Mouse (Mus musculus) mesoderm, embryonic 11.5 days (tissue): ENCODE measurements at regions not wholly inside any gene's neighbourhood (a gene's known extent, or its start where the extent isn't known, plus 50 kb on each side); places are given as distances from the start of the nearest gene placed in this dataset.

Experiments
- DNase-seq: peaks from one replicate; pipeline ENCODE4 v3.0.0-alpha.2; 2012; ENCODE audit warnings: low read depth, low spot score

DNA sequence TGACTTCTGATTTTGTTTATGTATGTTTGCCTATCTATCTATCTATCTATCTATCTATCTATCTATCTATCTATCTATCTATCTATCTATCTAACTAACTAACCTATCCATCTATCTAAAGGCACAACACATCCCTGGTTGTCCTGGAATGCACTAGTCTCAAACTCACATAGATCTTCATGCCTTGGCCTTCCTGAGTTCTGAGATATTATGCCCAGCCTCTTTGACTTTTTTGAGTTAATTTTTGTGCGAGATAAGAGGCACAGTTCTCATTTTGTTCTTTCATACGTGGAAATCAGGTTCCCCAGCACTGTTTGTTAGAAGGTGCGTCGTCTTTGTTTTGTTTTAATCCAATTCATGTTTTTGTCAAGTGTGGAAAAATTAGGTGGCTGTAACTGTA, 142.1 kb upstream of the Marcks start:
- no peak for DNase-seq

DNA sequence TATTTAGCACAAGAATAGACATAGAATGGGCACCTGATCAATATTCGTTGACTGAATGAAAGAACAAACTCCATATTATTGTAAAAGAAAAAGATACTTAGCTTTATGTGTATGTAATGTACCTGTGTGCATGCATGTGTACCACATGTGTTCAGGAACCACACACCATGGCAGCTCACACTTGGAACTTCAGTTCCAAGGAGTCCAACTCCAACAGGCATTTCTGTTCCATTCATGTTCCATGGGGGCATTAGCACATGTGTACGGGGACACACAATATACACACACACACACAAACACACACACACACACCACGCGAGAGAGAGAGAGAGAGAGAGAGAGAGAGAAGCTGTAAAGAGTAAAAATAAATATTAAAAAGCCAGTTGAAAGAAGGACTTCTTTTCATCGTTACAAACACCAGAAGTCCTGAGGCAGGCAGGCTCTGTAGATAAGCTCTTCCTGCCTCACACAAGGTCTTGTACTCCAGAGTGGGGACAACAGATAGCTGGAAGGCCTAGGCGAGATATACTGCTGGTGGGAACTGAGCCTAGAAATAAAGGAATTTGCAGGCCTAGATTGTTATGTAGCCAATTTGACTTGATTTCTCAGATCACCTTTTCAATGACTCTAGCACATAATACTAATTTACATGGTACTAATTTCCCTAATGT, 141.6 kb upstream of the Marcks start:
- DNase-seq: no peak

DNA sequence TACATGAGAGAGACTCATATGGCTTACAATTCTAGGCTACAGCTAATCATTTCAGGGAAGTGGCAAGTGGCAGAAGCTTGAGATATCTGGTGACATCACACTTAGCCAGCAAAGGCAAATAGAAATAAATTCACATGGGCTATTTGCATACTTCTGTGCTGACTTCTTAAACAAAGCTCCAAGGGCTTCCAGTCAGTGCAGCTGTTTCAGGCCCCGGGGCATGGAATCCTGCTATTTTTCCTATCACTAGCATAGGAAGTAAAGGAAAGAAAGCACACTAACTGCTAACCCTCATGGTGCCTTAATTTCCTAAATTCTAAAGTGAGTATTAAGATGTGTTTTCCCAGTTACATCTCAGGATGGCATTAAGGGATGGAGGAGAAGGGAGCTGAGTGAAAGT, 140.6 kb upstream of the Marcks start:
- no peak for DNase-seq

DNA sequence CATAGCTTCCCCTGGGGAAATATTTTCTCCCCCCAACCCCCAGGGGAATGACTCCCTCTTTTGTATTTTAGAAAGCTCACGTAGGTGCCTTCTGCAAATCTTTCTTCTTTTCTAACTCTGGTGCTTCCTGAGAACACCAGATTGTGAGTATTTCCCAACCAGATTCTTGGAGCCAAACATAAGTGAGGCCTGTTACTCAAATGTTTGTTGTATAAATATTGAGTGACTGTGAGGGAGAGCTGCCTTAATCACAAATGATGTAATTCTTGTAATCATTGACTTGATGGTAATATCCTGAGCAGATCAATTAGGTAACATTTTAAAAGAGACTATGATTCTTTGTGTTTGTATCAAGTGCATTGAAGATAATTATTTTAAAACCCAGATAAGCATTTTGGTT, 137.1 kb upstream of the Marcks start:
- DNase-seq: no peak

DNA sequence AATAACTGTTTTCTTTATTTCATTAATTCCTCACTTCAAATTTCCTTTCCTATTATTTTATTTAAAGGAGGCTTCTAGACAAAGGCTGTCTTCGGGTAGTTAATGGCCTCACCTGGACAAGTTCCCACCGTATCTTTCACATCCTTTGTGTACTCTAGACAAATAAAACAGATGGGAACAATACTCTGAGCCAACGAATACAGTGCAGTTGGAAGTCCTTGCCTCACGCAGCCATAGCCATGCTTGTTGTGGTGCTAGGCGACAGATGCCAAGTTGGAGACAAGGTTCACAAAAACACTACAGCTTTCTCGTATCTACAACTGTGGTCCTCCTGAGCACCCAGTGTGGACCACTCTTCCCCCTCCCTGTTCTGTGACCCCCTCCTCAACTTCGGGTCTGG, 136.6 kb upstream of the Marcks start:
- DNase-seq: no peak

DNA sequence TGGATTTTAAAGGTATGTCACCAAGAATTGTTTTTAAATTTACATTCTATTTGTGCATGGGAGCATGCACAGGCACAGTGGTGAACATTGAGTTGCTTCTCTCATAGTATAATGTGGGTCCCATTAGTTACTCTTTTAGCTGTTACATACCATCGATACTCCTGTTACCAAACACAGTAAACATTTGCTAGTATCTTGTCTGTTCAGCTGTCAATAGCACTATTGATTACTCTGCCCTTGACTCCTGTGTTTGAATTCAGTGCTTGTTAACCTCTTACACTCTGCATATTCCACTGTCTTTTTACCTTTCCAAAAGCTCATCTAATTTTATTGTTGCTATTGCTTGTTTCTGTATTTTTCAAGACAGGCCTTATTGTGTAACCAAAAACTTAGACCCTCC, 133.2 kb upstream of the Marcks start:
- no peak for DNase-seq

GRCm38 (mm10) chr10:37270236-37271000, 131.7 kb upstream of the Marcks start:
- DNase-seq: no peak

DNA sequence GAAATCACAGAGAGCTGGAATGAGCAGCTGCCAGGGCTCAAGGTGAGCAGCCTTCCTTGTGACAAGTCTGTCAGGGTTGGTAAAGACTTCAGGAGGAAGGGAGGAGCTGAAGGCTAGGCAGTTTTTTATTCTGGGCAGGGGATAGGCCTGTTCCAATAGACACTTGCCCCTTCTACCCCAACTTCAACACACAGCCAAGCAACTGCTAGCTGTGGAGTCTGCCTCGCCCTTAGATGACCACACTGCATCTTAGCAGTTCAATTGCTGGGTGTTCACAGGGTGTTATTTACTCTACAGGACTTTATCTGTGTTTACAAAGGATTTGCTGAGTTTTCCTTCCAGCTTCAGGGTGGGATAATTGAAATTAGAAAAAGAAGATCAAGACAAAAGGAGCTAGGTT, 128.2 kb upstream of the Marcks start:
- no peak for DNase-seq

- DNase-seq: no peak
These were observed 122.2 kb upstream of the Marcks start for GRCm38 (mm10) chr10:37260791-37261488.

DNA sequence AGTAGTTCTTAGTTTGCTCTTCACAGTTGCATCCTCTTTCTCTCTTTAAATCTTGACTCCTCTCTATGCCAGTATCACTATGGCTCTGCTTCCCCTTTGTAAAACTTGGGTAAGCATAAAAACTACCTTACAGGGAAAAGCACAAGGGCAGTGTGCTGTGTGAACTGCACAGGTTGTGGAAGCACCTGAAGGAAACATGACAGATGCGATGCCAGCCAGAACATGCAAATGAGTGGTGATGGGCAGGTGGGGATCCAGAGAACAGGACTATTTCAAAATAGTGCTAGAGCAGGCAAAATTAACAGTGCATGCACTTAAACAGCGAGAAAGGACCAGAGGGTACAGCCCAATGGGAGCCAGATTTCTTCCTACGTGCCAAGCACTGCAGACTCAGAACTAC, 120.5 kb upstream of the Marcks start:
- DNase-seq: no peak

DNA sequence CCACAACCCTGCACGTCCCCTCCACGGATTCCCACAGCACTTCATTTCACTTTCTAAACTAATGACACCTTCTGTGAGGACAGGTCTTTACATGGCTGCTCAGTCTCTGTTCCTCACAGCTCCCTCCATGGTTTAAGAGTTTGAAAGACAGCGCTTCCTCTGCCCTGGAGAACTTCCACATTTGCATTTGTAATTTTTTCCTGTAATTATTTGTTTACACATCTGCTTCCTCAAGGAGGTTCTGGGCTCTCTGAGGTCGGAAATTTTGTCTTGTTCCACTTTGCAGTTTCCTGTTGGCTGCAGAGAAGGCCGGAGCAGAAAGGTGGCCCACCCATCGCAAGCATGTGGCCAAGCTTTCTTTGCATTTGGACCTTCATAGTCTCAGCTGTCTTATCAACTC, 118.8 kb upstream of the Marcks start:
- DNase-seq: no peak

DNA sequence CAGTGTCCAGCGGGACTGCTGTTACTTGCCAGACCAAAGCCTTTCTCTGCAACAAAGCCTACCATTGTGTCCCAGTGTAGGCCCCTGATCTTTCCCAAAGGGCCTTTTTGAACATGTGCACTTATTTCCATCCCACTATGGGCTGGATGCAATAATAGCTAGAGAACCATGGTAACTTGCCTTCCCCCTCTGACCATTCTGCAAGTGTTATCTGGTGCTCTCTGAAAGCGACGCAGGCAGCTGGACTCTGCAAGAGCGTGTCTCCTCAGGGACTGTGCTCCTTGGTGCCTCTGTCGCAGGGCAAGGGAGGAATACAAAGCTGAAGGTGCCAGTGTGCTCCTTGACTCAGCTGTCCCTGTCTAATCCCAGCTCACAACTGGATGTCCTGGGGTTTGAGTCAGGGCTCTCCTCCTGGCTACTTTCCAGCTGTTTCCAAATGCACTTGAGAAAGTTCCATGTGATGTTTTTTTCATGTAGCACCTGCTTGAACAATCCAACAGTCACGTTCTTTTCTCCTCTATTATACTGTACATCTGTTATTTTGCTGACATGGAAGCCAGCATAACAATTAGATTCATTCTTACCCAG, 112.3 kb upstream of the Marcks start:
- DNase-seq: peak; percentile 34

DNA sequence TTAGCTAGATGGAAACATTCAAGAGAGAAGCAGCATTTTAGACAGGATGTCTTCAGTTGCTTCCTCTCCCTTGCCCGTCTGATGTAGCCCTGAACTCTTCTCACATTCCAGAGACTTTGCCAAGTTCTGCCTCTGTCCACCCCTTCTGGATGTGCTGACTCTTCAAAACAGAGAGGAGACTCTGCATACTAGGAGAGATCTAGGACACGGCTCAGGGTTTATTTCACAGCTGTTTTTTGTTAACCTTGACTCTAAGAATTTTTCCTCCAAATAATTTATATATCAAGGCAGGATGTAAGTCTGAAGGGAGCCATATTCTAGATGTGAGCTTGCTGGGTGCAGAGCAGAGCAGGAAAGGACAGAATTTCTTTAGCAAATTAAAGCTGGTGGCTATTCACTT, 111.4 kb upstream of the Marcks start:
- DNase-seq: peak; percentile 39

- no peak for DNase-seq
These were observed 110.8 kb upstream of the Marcks start for GRCm38 (mm10) chr10:37249511-37249910.

- DNase-seq: no peak
These were observed 108.4 kb upstream of the Marcks start for GRCm38 (mm10) chr10:37247121-37247520.

DNA sequence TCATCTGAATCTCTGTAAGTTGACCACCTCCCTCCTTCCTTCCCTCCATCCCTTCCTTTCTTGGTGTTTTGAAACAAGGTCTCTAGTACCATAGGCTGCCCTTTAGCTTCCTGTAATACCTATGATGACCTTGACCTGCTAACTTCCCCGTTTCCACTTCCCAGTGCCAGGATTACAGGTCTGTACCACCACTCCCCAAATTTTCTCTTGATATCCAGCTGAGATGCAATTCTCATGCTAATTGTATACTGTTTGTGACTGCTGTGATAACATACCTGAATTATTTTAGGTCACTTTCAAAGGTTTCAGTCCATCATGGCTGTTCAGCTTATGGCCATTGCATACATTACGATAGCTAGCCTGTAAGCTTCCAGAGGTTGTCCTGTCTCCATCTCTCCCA, 104.4 kb upstream of the Marcks start:
- DNase-seq: no peak

DNA sequence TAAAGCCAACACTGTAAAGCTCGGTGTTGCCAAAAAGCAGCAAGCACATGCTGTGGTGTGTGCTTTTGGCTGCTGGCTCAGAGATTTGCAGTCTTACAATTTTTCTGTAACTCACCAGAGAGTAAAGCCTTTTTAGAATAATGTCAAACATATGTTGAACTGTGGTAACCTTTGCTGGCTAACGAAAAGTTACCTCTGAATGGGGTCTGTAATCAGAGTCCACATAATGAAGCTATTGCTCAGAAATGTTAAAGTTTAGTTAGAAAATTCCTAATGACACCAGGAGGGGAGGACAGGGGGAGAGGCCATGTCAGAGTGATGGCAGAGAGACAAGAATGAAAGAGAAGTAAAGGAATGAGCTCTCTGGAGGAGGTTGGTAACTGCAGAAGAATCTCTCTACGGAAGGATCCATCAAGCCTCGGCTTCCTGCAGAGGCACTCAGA, 103.1 kb upstream of the Marcks start:
- no peak for DNase-seq

- no peak for DNase-seq
These were observed 101.9 kb upstream of the Marcks start for GRCm38 (mm10) chr10:37240634-37241033.

DNA sequence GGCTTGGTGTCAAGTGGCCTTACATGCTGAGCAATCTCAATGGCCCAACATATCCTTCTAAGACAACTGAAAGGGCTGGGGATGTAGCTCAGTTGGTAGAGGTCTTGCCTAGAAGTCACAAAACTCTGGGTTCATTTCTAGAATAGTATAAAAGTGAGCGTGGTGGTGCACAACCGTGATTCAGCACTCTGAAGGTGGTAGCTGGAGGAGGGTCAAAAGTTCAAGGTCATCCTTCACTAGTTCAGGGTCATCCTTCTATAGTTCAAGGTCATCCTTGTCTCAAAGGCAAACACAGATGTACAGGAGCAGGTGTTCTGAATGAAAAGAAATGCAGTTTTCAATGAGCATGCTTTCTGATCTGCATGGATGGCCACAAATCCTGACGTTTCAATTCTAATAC, 101.5 kb upstream of the Marcks start:
- no peak for DNase-seq

DNA sequence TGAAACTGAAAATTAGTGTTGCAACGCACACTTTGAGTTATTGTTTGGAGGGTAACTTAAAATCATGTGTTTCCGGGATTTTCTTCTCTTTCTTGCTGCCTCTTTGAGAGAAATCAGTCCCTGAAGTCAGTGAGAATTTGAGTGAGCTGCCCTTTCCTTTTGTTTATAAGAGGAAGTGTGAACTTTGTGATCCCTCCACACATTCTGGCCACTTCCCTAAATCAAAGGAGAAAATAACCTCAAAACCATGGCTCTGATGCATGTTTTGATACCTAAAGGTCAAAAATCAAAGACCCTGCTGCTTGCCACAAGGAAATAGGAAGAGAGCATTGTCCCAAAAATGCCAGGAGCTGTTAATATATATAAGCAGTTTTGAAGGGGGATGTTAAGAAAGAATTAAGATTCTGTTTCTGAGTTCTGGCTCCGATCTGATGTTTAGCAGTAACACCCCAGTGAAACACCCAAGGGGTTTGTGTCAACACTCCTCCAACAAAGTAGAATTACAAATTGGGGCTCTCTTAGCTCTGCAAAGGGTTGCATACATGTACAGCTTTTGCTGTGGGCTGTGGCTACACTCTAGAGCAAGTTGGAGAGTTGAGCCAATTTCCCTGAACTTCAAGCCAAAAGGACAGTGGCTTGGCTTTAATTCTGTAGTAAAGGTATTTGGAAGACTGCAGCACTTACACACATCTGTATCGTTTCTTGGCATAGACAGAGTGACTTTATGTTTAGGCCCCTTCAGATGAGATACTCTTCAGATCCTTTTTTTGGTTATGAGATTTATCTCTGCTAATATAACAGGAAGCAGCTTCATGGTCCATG, 97.5 kb upstream of the Marcks start:
- no peak for DNase-seq

DNA sequence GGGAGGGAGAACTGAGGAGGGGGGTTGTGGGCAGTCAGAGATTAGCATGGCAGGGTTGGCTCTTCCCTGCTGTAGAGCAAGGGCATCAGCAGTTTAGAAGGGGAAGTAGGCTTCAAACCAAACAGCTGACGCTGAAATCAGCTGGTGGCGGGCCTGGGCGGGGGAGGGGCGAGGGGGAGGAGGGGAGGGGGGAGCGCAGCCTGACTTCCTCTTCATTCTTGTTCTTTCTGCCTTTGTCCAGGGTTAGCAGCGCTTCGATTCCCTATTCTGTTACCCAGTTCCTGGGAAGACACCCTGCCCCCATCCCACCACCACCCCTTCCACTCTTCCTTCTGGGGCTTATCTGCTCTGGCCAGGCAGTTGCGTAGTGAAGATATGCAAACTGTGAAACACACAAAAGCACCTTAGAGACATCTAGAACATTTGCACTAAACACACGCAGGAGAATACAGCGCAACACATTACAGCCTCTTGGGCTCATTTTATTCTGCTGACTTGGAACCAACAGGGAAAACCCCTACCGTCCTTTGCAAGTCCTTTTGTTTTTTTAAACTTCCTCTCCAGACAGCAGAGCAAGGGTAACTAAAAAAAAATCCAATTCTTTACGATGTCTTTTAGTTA, 93.3 kb upstream of the Marcks start:
- DNase-seq: peak; percentile 33
